Mouse (Mus musculus): ENCODE results near the gene Ppm1h. TPM values are rescaled to one million over a fixed set of nuclear protein-coding genes. Genes with fewer than 3 reads are reported as not detected.

Gene Ppm1h
- polyA plus RNA-seq, 1 experiment from 2014 or later, result 4.9 TPM

DNA sequence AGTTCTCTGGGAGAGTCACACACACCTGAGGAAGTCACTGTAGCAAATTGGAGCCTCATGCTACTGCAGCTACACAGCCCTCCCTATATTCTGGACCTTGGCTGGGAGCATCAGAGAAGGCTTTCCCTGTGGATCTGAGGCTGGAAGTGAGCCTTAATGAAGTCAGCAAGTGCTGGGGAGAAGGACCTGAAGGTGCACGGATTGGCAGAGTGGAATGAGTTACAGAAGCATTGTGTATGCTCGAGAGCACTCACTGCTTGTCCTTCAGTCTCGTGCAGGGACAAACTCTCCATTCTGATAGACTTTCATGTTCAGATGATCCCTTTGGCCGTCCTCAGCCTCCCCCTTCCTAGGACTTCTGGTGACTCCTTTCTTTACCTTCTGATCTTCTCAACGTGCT, 26.3 kb downstream of the Ppm1h start:
- no peak for ATAC-seq (ENCODE audit: insufficient number of reproducible peaks, insufficient read depth, low FRiP score, low read depth)
- H3K36me3 ChIP-seq (ENCODE audit: control insufficient read depth, insufficient read depth, low read length), result no peaks in the 10 kb centered on the region

DNA sequence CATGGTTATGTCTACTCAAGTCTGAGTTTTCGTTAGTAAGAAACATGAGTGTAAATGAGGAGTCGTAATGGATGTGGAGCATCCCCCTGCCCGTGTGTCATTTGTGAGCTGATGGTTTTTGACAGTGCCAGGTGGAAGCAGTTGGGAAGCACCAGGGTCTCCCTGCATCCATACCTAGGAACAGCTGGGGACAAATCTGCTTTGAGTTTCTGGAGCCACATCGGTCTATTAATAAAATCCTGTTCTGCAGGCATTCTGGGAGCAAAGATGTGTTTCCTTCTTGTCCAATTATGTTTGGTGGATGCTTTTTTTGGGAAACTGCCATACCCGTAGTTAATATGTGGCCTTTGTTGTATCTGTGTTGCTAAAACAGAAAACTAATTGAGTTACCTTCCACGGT, 26.9 kb downstream of the Ppm1h start:
- ATAC-seq (ENCODE audit: insufficient number of reproducible peaks, insufficient read depth, low FRiP score, low read depth), result no peak
- WGBS, result 84% methylated on average over 6 of the region's 6 CpGs
- Histone ChIP-seq H3K9me3 (ENCODE audit: control insufficient read depth, low read length) (no peaks in the 10 kb centered on the region), H3K4me3 (ENCODE audit: control insufficient read depth in 1 of 2, insufficient read depth in 1 of 2, low read depth in 1 of 2, low read length in 2 of 2) (no peak overlapping the region), H3K27ac (replicated peaks in 1 of 2; ENCODE audit: control insufficient read depth in 1 of 2, insufficient read depth in 1 of 2, low read depth in 2 of 2, low read length in 2 of 2) (no peak overlapping the region), H3K4me2 (ENCODE audit: low read length) (no peak overlapping the region), H3K4me1 (ENCODE audit: control insufficient read depth in 2 of 2, insufficient read depth in 2 of 2, low read length in 2 of 2) (peaks cover 0 to 3% of the 10 kb centered on the region in 2 experiments; a peak in 1 of 4 replicates), H3K9ac (ENCODE audit: low read length) (no peak overlapping the region), H3K36me3 (ENCODE audit: control insufficient read depth, insufficient read depth, low read length) (no peaks in the 10 kb centered on the region), H3K27me3 (ENCODE audit: control insufficient read depth, insufficient read depth, low read length) (no peaks in the 10 kb centered on the region)

More for the DNA sequence above, 26.3 kb downstream of the Ppm1h start:
- H3K4me3 ChIP-seq (ENCODE audit: control insufficient read depth in 1 of 2, insufficient read depth in 1 of 2, low read depth in 1 of 2, low read length in 2 of 2), result no peak overlapping the region
- no peaks in the 10 kb centered on the region for H3K27me3 ChIP-seq (ENCODE audit: control insufficient read depth, insufficient read depth, low read length)
- no peak overlapping the region for H3K27ac ChIP-seq (replicated peaks in 1 of 2; ENCODE audit: control insufficient read depth in 1 of 2, insufficient read depth in 1 of 2, low read depth in 2 of 2, low read length in 2 of 2)
- H3K9ac ChIP-seq (ENCODE audit: low read length), result no peak overlapping the region
- H3K4me2 ChIP-seq (ENCODE audit: low read length), result no peak overlapping the region
- H3K4me1 ChIP-seq (ENCODE audit: control insufficient read depth in 2 of 2, insufficient read depth in 2 of 2, low read length in 2 of 2), result peaks cover 0 to 3% of the 10 kb centered on the region in 2 experiments; a peak in 1 of 4 replicates
- no peaks in the 10 kb centered on the region for H3K9me3 ChIP-seq (ENCODE audit: control insufficient read depth, low read length)
- WGBS, result 81% methylated on average over 5 of the region's 5 CpGs

DNA sequence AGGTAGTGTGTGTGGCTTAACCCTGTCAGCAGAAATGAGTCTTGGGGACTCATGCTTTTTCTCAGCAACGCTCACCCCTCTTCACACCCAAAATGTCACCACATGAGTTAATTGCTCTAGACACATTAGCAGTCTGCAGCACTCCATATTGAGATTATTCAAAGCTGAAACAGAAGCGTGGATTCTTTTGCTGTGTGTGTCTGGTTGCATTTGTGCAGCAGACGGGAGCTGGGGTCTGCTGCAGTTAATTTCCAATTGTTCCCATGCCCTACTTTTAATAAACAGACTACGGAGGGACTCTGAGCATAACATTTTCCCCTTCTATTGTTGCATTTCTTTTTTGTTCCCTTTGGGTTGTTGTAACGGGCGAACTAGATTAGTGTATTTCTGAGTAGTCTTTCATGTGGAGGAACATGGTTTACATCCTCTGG, 32.8 kb downstream of the Ppm1h start:
- no peaks in the 10 kb centered on the region for H3K27me3 ChIP-seq (ENCODE audit: control insufficient read depth, insufficient read depth, low read length)
- no peaks in the 10 kb centered on the region for H3K9me3 ChIP-seq (ENCODE audit: control insufficient read depth, low read length)
- ATAC-seq (ENCODE audit: insufficient number of reproducible peaks, insufficient read depth, low FRiP score, low read depth), result no peak
- H3K4me2 ChIP-seq (ENCODE audit: low read length), result no peak overlapping the region
- no peaks in the 10 kb centered on the region for H3K36me3 ChIP-seq (ENCODE audit: control insufficient read depth, insufficient read depth, low read length)
- no peak overlapping the region for H3K4me3 ChIP-seq (ENCODE audit: control insufficient read depth in 1 of 2, insufficient read depth in 1 of 2, low read depth in 1 of 2, low read length in 2 of 2)
- H3K27ac ChIP-seq (replicated peaks in 1 of 2; ENCODE audit: control insufficient read depth in 1 of 2, insufficient read depth in 1 of 2, low read depth in 2 of 2, low read length in 2 of 2), result no peak overlapping the region
- 74% methylated on average over 6 of the region's 6 CpGs for WGBS
- H3K4me1 ChIP-seq (ENCODE audit: control insufficient read depth in 2 of 2, insufficient read depth in 2 of 2, low read length in 2 of 2), result peaks cover 0 to 4% of the 10 kb centered on the region in 2 experiments; a peak in 2 of 4 replicates
- no peak overlapping the region for H3K9ac ChIP-seq (ENCODE audit: low read length)

DNA sequence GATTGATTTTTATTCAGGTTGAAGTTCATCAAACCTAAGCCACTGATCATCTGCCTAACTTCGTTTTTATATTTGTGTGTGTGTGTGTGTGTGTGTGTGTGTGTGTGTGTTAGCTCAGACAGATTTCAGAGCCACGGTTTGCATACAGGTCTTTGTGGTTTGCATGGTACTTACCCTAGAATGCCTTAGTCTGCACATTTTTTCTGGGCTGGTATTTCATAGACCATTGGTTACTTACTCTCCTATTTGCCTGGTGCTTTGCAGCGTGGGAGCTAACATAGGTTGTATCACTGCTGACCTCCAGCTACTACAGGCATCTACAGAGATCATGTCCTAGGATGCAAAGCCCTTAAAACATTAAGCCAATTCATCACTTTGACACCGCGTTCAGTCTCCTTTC, 33.7 kb downstream of the Ppm1h start:
- Histone ChIP-seq H3K27ac (replicated peaks in 1 of 2; ENCODE audit: control insufficient read depth in 1 of 2, insufficient read depth in 1 of 2, low read depth in 2 of 2, low read length in 2 of 2) (no peak overlapping the region), H3K36me3 (ENCODE audit: control insufficient read depth, insufficient read depth, low read length) (no peaks in the 10 kb centered on the region), H3K4me1 (ENCODE audit: control insufficient read depth in 2 of 2, insufficient read depth in 2 of 2, low read length in 2 of 2) (peaks cover 0 to 8% of the 10 kb centered on the region in 2 experiments; a peak in 2 of 4 replicates), H3K4me2 (ENCODE audit: low read length) (no peak overlapping the region), H3K27me3 (ENCODE audit: control insufficient read depth, insufficient read depth, low read length) (no peaks in the 10 kb centered on the region), H3K4me3 (ENCODE audit: control insufficient read depth in 1 of 2, insufficient read depth in 1 of 2, low read depth in 1 of 2, low read length in 2 of 2) (no peak overlapping the region), H3K9me3 (ENCODE audit: control insufficient read depth, low read length) (no peaks in the 10 kb centered on the region), H3K9ac (ENCODE audit: low read length) (no peak overlapping the region)
- WGBS, result 78% methylated on average over 5 of the region's 5 CpGs
- ATAC-seq (ENCODE audit: insufficient number of reproducible peaks, insufficient read depth, low FRiP score, low read depth), result no peak

DNA sequence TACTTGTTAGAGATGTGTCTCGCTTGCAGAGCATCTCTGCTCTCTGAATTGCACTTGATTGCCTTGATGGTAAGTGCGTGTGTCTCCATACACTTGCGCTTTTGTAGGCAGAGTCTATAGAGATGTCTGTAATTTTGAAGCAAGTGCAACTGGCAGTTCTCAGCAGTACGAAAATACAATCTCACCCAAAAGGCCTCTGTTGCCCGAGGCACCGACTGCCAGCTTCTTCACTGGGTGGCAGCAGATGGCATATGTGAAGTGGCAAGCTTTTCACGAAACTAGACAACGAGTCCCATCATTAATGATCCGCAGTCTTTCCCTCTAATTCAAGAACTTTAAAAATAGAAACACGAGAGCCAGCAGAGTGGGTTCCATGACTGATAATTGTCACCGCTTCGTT, 37.3 kb downstream of the Ppm1h start:
- Histone ChIP-seq H3K36me3 (ENCODE audit: control insufficient read depth, insufficient read depth, low read length) (no peaks in the 10 kb centered on the region), H3K4me2 (ENCODE audit: low read length) (no peak overlapping the region), H3K4me1 (ENCODE audit: control insufficient read depth in 2 of 2, insufficient read depth in 2 of 2, low read length in 2 of 2) (peaks cover 0 to 14% of the 10 kb centered on the region in 2 experiments; a peak in 2 of 4 replicates), H3K9me3 (ENCODE audit: control insufficient read depth, low read length) (no peaks in the 10 kb centered on the region), H3K9ac (ENCODE audit: low read length) (no peak overlapping the region), H3K4me3 (ENCODE audit: control insufficient read depth in 1 of 2, insufficient read depth in 1 of 2, low read depth in 1 of 2, low read length in 2 of 2) (no peak overlapping the region), H3K27ac (replicated peaks in 1 of 2; ENCODE audit: control insufficient read depth in 1 of 2, insufficient read depth in 1 of 2, low read depth in 2 of 2, low read length in 2 of 2) (no peak overlapping the region), H3K27me3 (ENCODE audit: control insufficient read depth, insufficient read depth, low read length) (no peaks in the 10 kb centered on the region)
- no peak for ATAC-seq (ENCODE audit: insufficient number of reproducible peaks, insufficient read depth, low FRiP score, low read depth)
- WGBS, result 74% methylated on average over 12 of the region's 12 CpGs

DNA sequence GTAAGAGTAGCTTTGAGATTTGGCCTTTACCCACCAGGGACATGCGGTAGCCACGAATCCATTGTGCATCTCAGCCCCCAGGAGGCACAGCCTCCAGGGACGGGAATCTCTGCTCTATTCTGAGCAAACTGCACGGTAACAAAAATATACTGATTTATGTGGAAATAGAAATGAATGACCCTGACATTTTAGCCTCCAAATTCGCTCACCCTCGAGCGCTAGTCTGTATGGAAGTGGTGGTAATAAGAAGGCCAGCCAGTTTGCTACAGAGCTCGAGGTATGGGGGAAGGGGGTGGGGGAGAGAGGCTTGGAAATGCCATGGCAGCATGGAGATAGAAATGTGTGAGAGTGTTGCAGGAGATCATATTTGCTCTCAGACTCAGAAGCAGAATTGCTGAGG, 37.7 kb downstream of the Ppm1h start:
- 72% methylated on average over 8 of the region's 8 CpGs for WGBS

DNA sequence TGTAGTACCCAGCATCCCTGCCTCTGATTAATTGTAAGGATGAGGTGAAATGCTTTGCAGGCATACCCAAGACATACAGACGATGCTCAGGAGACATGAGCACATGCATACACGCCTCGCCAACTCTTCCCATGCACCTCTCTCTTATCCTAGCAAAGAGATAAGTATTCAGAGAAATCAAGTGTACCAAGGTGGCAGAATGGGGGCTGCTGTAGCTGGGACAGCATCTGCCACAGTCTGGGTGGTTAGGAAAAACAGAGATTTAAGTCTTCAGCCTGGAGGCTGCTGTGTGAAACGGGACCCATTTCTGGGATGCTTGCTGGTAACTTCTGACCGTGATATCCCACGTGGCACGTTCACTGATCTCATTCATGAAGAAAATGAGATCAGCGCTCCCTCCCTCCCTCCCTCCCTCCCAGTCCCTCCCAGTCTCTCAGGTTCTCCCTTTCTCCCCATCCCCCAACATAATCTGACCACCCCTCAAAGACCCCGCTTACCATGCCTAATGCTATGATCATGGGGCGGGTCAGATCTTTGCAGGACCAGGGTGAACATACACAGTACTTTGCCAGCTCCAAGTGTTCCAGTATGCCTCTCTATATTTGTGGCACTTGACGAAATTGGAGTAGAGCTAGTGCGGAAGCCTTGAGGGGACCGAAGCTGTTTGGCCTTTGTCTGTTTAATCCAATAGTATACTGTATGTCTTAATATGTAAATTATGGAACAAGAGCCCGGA, 38.3 kb downstream of the Ppm1h start:
- peaks cover 0 to 14% of the 10 kb centered on the region in 2 experiments; a peak in 2 of 4 replicates for H3K4me1 ChIP-seq (ENCODE audit: control insufficient read depth in 2 of 2, insufficient read depth in 2 of 2, low read length in 2 of 2)
- 64% methylated on average over 14 of the region's 14 CpGs for WGBS
- H3K9ac ChIP-seq (ENCODE audit: low read length), result no peak overlapping the region
- H3K27me3 ChIP-seq (ENCODE audit: control insufficient read depth, insufficient read depth, low read length), result no peaks in the 10 kb centered on the region
- H3K4me3 ChIP-seq (ENCODE audit: control insufficient read depth in 1 of 2, insufficient read depth in 1 of 2, low read depth in 1 of 2, low read length in 2 of 2), result no peak overlapping the region
- no peak for ATAC-seq (ENCODE audit: insufficient number of reproducible peaks, insufficient read depth, low FRiP score, low read depth)
- no peaks in the 10 kb centered on the region for H3K36me3 ChIP-seq (ENCODE audit: control insufficient read depth, insufficient read depth, low read length)
- H3K27ac ChIP-seq (replicated peaks in 1 of 2; ENCODE audit: control insufficient read depth in 1 of 2, insufficient read depth in 1 of 2, low read depth in 2 of 2, low read length in 2 of 2), result no peak overlapping the region
- H3K9me3 ChIP-seq (ENCODE audit: control insufficient read depth, low read length), result no peaks in the 10 kb centered on the region
- no peak overlapping the region for H3K4me2 ChIP-seq (ENCODE audit: low read length)

More for the DNA sequence above, 37.7 kb downstream of the Ppm1h start:
- Histone ChIP-seq H3K4me1 (ENCODE audit: control insufficient read depth in 2 of 2, insufficient read depth in 2 of 2, low read length in 2 of 2) (peaks cover 0 to 14% of the 10 kb centered on the region in 2 experiments; a peak in 2 of 4 replicates), H3K9me3 (ENCODE audit: control insufficient read depth, low read length) (no peaks in the 10 kb centered on the region), H3K27me3 (ENCODE audit: control insufficient read depth, insufficient read depth, low read length) (no peaks in the 10 kb centered on the region), H3K9ac (ENCODE audit: low read length) (no peak overlapping the region), H3K27ac (replicated peaks in 1 of 2; ENCODE audit: control insufficient read depth in 1 of 2, insufficient read depth in 1 of 2, low read depth in 2 of 2, low read length in 2 of 2) (no peak overlapping the region), H3K4me3 (ENCODE audit: control insufficient read depth in 1 of 2, insufficient read depth in 1 of 2, low read depth in 1 of 2, low read length in 2 of 2) (no peak overlapping the region), H3K36me3 (ENCODE audit: control insufficient read depth, insufficient read depth, low read length) (no peaks in the 10 kb centered on the region), H3K4me2 (ENCODE audit: low read length) (no peak overlapping the region)
- no peak for ATAC-seq (ENCODE audit: insufficient number of reproducible peaks, insufficient read depth, low FRiP score, low read depth)

Measured in heart, embryonic 14.5 days (tissue).